Mouse (Mus musculus) T-helper 1 cell (primary cell): Measurements from ENCODE around the gene Fam3b.

Source experiments
- in situ Hi-C: fragments of 300-600 bp; cut with MboI, MseI; formaldehyde crosslinking; loops from one replicate; pipeline ENCODE4 v1.15.1; 2025; ENCODE audit warnings: high pct_unique_total_duplicates

The Fam3b gene

GRCm38 (mm10) chr16:97514099-97514940 is at the start of gene Fam3b:
Gene Fam3b, minus strand, starts transcription at chr16:97514816.
- in situ Hi-C loops = no loop called here

GRCm38 (mm10) chr16:97544340-97544739 is 29.7 kb upstream of the Fam3b start:
- in situ Hi-C loops = no loop called here

- in situ Hi-C loops = loop anchor here (5.0 kb wide), 1 partner anchor 310 kb away; no protein-coding TSS in a partner anchor
These were observed 22.2 kb upstream of the Fam3b start for GRCm38 (mm10) chr16:97536859-97537258.

GRCm38 (mm10) chr16:97535808-97536413 is 21.3 kb upstream of the Fam3b start:
- in situ Hi-C loops = loop anchor here (5.0 kb wide), 1 partner anchor 311 kb away; no protein-coding TSS in a partner anchor

- in situ Hi-C loops = loop anchor here (5.0 kb wide), 1 partner anchor 312 kb away; no protein-coding TSS in a partner anchor
These were observed 20.4 kb upstream of the Fam3b start for GRCm38 (mm10) chr16:97534876-97535461.

- in situ Hi-C loops = no loop called here
These were observed 19.8 kb upstream of the Fam3b start for GRCm38 (mm10) chr16:97534448-97534847.

GRCm38 (mm10) chr16:97533751-97534150 is 19.1 kb upstream of the Fam3b start:
- in situ Hi-C loops = no loop called here

GRCm38 (mm10) chr16:97533126-97533525 is 18.5 kb upstream of the Fam3b start:
- in situ Hi-C loops = no loop called here

- in situ Hi-C loops = no loop called here
These were observed 14.6 kb upstream of the Fam3b start for GRCm38 (mm10) chr16:97529241-97529640.

GRCm38 (mm10) chr16:97523024-97523423 is 8.4 kb upstream of the Fam3b start:
- in situ Hi-C loops = loop anchor here (5.0 kb wide), 1 partner anchor 74 kb away; no protein-coding TSS in a partner anchor

- in situ Hi-C loops = loop anchor here (5.0 kb wide), 1 partner anchor 75 kb away; no protein-coding TSS in a partner anchor
These were observed 7.4 kb upstream of the Fam3b start for GRCm38 (mm10) chr16:97521983-97522382.

GRCm38 (mm10) chr16:97516341-97516740 is 1.7 kb upstream of the Fam3b start:
- in situ Hi-C loops = no loop called here

GRCm38 (mm10) chr16:97512347-97512751 is 2.3 kb downstream of the Fam3b start:
- in situ Hi-C loops = no loop called here

- in situ Hi-C loops = no loop called here
These were observed 3.1 kb downstream of the Fam3b start for GRCm38 (mm10) chr16:97511495-97511894.

- in situ Hi-C loops = no loop called here
These were observed 3.8 kb downstream of the Fam3b start for GRCm38 (mm10) chr16:97510849-97511248.

- in situ Hi-C loops = no loop called here
These were observed 6.8 kb downstream of the Fam3b start for GRCm38 (mm10) chr16:97507783-97508182.

- in situ Hi-C loops = no loop called here
These were observed 9.8 kb downstream of the Fam3b start for GRCm38 (mm10) chr16:97504793-97505192.

GRCm38 (mm10) chr16:97503849-97504248 is 10.8 kb downstream of the Fam3b start:
- in situ Hi-C loops = no loop called here

- in situ Hi-C loops = no loop called here
These were observed 13.7 kb downstream of the Fam3b start for GRCm38 (mm10) chr16:97500901-97501300.

GRCm38 (mm10) chr16:97499450-97499849 is 15.2 kb downstream of the Fam3b start:
- in situ Hi-C loops = no loop called here

- in situ Hi-C loops = no loop called here
These were observed 16.5 kb downstream of the Fam3b start for GRCm38 (mm10) chr16:97498139-97498538.

GRCm38 (mm10) chr16:97497682-97498081 is 16.9 kb downstream of the Fam3b start:
- in situ Hi-C loops = no loop called here
